Mouse (Mus musculus) liver (tissue): ENCODE measurements around the gene Slc6a17.

Source experiments
- DNase-seq: peaks from one replicate; pipeline ENCODE4 v3.0.0-alpha.2; 2020; ENCODE audit warnings: mixed read lengths

Slc6a17 gene

GRCm38 (mm10) chr3:107459773-107460431, 57.9 kb downstream of the Slc6a17 start:
- no peak for DNase-seq

- no peak for DNase-seq
These were observed 58.5 kb downstream of the Slc6a17 start, which contains the start of gene Kcnc4 for GRCm38 (mm10) chr3:107459196-107459772. TSS of gene Kcnc4 (minus strand) at chr3:107459552.

GRCm38 (mm10) chr3:107458528-107459195, 59.2 kb downstream of the Slc6a17 start:
- no peak for DNase-seq

- no peak for DNase-seq
These were observed 59.7 kb downstream of the Slc6a17 start for GRCm38 (mm10) chr3:107458104-107458503.

- no peak for DNase-seq
These were observed 63.5 kb downstream of the Slc6a17 start for GRCm38 (mm10) chr3:107454280-107454679.

- no peak for DNase-seq
These were observed 71.0 kb downstream of the Slc6a17 start for GRCm38 (mm10) chr3:107446822-107447221.

GRCm38 (mm10) chr3:107443866-107444265, 74.0 kb downstream of the Slc6a17 start:
- no peak for DNase-seq

GRCm38 (mm10) chr3:107442191-107442590, 75.6 kb downstream of the Slc6a17 start:
- no peak for DNase-seq

- DNase-seq: no peak
These were observed 76.5 kb downstream of the Slc6a17 start for GRCm38 (mm10) chr3:107441306-107441705.

- DNase-seq: no peak
These were observed 78.5 kb downstream of the Slc6a17 start for GRCm38 (mm10) chr3:107439280-107439679.

GRCm38 (mm10) chr3:107437666-107438065, 80.2 kb downstream of the Slc6a17 start:
- no peak for DNase-seq

GRCm38 (mm10) chr3:107436434-107436833, 81.4 kb downstream of the Slc6a17 start:
- DNase-seq: no peak

GRCm38 (mm10) chr3:107433614-107434013, 84.2 kb downstream of the Slc6a17 start:
- no peak for DNase-seq

GRCm38 (mm10) chr3:107431268-107431667, 86.5 kb downstream of the Slc6a17 start:
- no peak for DNase-seq

- DNase-seq: no peak
These were observed 93.4 kb downstream of the Slc6a17 start for GRCm38 (mm10) chr3:107424258-107425041.

GRCm38 (mm10) chr3:107420156-107420555, 97.7 kb downstream of the Slc6a17 start:
- no peak for DNase-seq
